Mouse (Mus musculus): ENCODE measurements around the gene Slc39a8. TPM values are rescaled to one million over a fixed set of nuclear protein-coding genes. Genes with fewer than 3 reads are reported as not detected.

Gene Slc39a8
- polyA plus RNA-seq, 2 experiments = 27.5 to 55.4 TPM

GRCm38 (mm10) chr3:135886659-135887027 lies 61.6 kb downstream of the Slc39a8 start:
- H3K27me3 ChIP-seq (ENCODE audit: control insufficient read depth, insufficient read depth, low read length) = no peaks in the 10 kb centered on the region
- H3K36me3 ChIP-seq (replicated peaks; ENCODE audit: control insufficient read depth, insufficient read depth, low read depth) = peaks cover 29% of the 10 kb centered on the region
- 49% methylated on average over 12 of the region's 12 CpGs for WGBS (ENCODE audit: insufficient replicate concordance)
- H3K9me3 ChIP-seq (ENCODE audit: control insufficient read depth, low read length) = no peaks in the 10 kb centered on the region
- no peak overlapping the region for H3K4me3 ChIP-seq (ENCODE audit: insufficient read depth in 1 of 2, low read depth in 2 of 2, low read length in 2 of 2)
- peak; percentile 55 for TF ChIP-seq CTCF (IDR thresholded peaks at IDR 0.05; ENCODE audit: low read depth)
- no peak for TF ChIP-seq EP300 (IDR thresholded peaks at IDR 0.05; ENCODE audit: low read depth)
- no peak overlapping the region for H3K9ac ChIP-seq (replicated peaks)
- no peak overlapping the region for H3K27ac ChIP-seq
- H3K4me2 ChIP-seq (ENCODE audit: low read depth) = no peak overlapping the region
- ATAC-seq (ENCODE audit: insufficient read depth) (no peak), DNase-seq (ENCODE audit: low read depth in 3 of 3, low spot score in 3 of 3) (peak in 2 of 3 experiments; percentile 11 to 14)
- H3K4me1 ChIP-seq (replicated peaks; ENCODE audit: control insufficient read depth in 2 of 2, insufficient read depth in 2 of 2, low read length in 1 of 2) = no peaks in the 10 kb centered on the region

GRCm38 (mm10) chr3:135887033-135887855 lies 62.2 kb downstream of the Slc39a8 start:
- no peak for ATAC-seq (ENCODE audit: insufficient read depth)
- no peak overlapping the region for H3K27ac ChIP-seq
- no peak overlapping the region for H3K9ac ChIP-seq (replicated peaks)
- H3K4me2 ChIP-seq (ENCODE audit: low read depth) = no peak overlapping the region
- H3K27me3 ChIP-seq (ENCODE audit: control insufficient read depth, insufficient read depth, low read length) = no peaks in the 10 kb centered on the region
- H3K4me3 ChIP-seq (ENCODE audit: insufficient read depth in 1 of 2, low read depth in 2 of 2, low read length in 2 of 2) = no peak overlapping the region
- TF ChIP-seq CTCF (IDR thresholded peaks at IDR 0.05; ENCODE audit: low read depth) (no peak), EP300 (IDR thresholded peaks at IDR 0.05; ENCODE audit: low read depth) (no peak)
- no peak for DNase-seq (ENCODE audit: low read depth in 3 of 3, low spot score in 3 of 3)
- WGBS (ENCODE audit: insufficient replicate concordance) = 80% methylated on average over 9 of the region's 9 CpGs
- no peaks in the 10 kb centered on the region for H3K4me1 ChIP-seq (replicated peaks; ENCODE audit: control insufficient read depth in 2 of 2, insufficient read depth in 2 of 2, low read length in 1 of 2)
- no peaks in the 10 kb centered on the region for H3K9me3 ChIP-seq (ENCODE audit: control insufficient read depth, low read length)
- H3K36me3 ChIP-seq (replicated peaks; ENCODE audit: control insufficient read depth, insufficient read depth, low read depth) = peaks cover 29% of the 10 kb centered on the region

- WGBS (ENCODE audit: insufficient replicate concordance) = 87% methylated on average over 5 of the region's 5 CpGs
- Histone ChIP-seq H3K4me3 (ENCODE audit: insufficient read depth in 1 of 2, low read depth in 2 of 2, low read length in 2 of 2) (no peak overlapping the region), H3K4me1 (replicated peaks; ENCODE audit: control insufficient read depth in 2 of 2, insufficient read depth in 2 of 2, low read length in 1 of 2) (no peaks in the 10 kb centered on the region), H3K9ac (replicated peaks) (no peak overlapping the region), H3K36me3 (replicated peaks; ENCODE audit: control insufficient read depth, insufficient read depth, low read depth) (peaks cover 29% of the 10 kb centered on the region), H3K4me2 (ENCODE audit: low read depth) (no peak overlapping the region), H3K27ac (no peak overlapping the region), H3K27me3 (ENCODE audit: control insufficient read depth, insufficient read depth, low read length) (no peaks in the 10 kb centered on the region), H3K9me3 (ENCODE audit: control insufficient read depth, low read length) (no peaks in the 10 kb centered on the region)
- ATAC-seq (ENCODE audit: insufficient read depth) = no peak
- no peak for DNase-seq (ENCODE audit: low read depth in 3 of 3, low spot score in 3 of 3)
- TF ChIP-seq CTCF (IDR thresholded peaks at IDR 0.05; ENCODE audit: low read depth) (no peak), EP300 (IDR thresholded peaks at IDR 0.05; ENCODE audit: low read depth) (no peak)
These were observed 62.7 kb downstream of the Slc39a8 start for GRCm38 (mm10) chr3:135887856-135888155.

- TF ChIP-seq CTCF (IDR thresholded peaks at IDR 0.05; ENCODE audit: low read depth) = no peak
- TF ChIP-seq EP300 (IDR thresholded peaks at IDR 0.05; ENCODE audit: low read depth) = no peak
- Histone ChIP-seq H3K27ac (no peak overlapping the region), H3K4me3 (ENCODE audit: insufficient read depth in 1 of 2, low read depth in 2 of 2, low read length in 2 of 2) (no peak overlapping the region), H3K27me3 (ENCODE audit: control insufficient read depth, insufficient read depth, low read length) (no peaks in the 10 kb centered on the region), H3K4me1 (replicated peaks; ENCODE audit: control insufficient read depth in 2 of 2, insufficient read depth in 2 of 2, low read length in 1 of 2) (no peaks in the 10 kb centered on the region), H3K36me3 (replicated peaks; ENCODE audit: control insufficient read depth, insufficient read depth, low read depth) (peaks cover 22% of the 10 kb centered on the region), H3K9ac (replicated peaks) (no peak overlapping the region), H3K9me3 (ENCODE audit: control insufficient read depth, low read length) (no peaks in the 10 kb centered on the region), H3K4me2 (ENCODE audit: low read depth) (no peak overlapping the region)
- ATAC-seq (ENCODE audit: insufficient read depth) = peak; percentile 63; the same call in 1 of the 2 replicates
- no peak for DNase-seq (ENCODE audit: low read depth in 3 of 3, low spot score in 3 of 3)
These were observed 64.3 kb downstream of the Slc39a8 start for GRCm38 (mm10) chr3:135889401-135889800.

GRCm38 (mm10) chr3:135903366-135903765 lies 78.3 kb downstream of the Slc39a8 start:
- no peak overlapping the region for H3K4me2 ChIP-seq (ENCODE audit: low read depth)
- H3K4me3 ChIP-seq (ENCODE audit: insufficient read depth in 1 of 2, low read depth in 2 of 2, low read length in 2 of 2) = no peak overlapping the region
- TF ChIP-seq CTCF (IDR thresholded peaks at IDR 0.05; ENCODE audit: low read depth) (peak; percentile 26; the same call in 1 of the 2 replicates), EP300 (IDR thresholded peaks at IDR 0.05; ENCODE audit: low read depth) (no peak)
- no peak overlapping the region for H3K9ac ChIP-seq (replicated peaks)
- 45% methylated on average over 1 of the region's 1 CpGs for WGBS (ENCODE audit: insufficient replicate concordance)
- no peak overlapping the region for H3K27ac ChIP-seq
- DNase-seq (ENCODE audit: low read depth in 3 of 3, low spot score in 3 of 3) = no peak
- no peaks in the 10 kb centered on the region for H3K4me1 ChIP-seq (replicated peaks; ENCODE audit: control insufficient read depth in 2 of 2, insufficient read depth in 2 of 2, low read length in 1 of 2)
- H3K36me3 ChIP-seq (replicated peaks; ENCODE audit: control insufficient read depth, insufficient read depth, low read depth) = no peaks in the 10 kb centered on the region
- no peak for ATAC-seq (ENCODE audit: insufficient read depth)
- H3K9me3 ChIP-seq (ENCODE audit: control insufficient read depth, low read length) = no peaks in the 10 kb centered on the region
- H3K27me3 ChIP-seq (ENCODE audit: control insufficient read depth, insufficient read depth, low read length) = no peaks in the 10 kb centered on the region

Measured in liver, embryonic 14.5 days (tissue).